Mouse (Mus musculus) ovary, postnatal 14 days (tissue): ENCODE measurements around the gene Lsm7.
A peak's percentile ranks its signal among the peaks of the same experiment; 100 is the strongest.

Experiments
- DNase-seq: peaks from one replicate; pipeline ENCODE4 v3.0.0; 2022; ENCODE audit warnings: low spot score

Lsm7 gene

DNA sequence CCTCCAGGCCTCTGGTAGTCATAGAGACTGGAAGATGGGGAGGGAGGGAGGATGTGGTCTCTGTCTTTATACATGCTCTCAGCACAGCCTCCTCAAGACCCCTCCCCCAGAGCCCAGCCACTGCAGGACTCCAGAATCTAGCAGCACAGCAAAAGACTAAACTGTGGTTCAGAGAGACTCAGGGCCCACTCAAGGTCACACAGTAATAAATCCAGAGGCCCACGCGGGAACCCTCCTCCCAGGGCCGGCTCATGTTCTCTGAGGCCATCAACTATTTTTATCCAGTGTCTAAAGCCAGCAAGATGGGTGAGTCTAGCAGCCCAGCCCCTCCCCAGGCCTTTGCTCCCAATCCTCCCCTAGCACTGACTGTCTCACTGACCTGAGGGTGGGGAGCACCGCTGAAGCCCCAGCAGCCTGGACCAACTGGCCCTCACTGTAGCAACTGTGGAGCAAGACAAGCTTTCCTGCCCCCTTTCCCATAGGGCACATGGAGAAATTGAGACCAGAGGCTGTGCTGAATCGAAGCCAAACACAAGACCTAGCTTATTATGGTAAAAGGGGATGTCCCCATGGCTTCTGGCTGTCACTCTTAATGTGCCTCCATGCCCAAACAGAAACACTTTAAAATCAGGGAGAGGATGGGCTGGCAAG is 42.5 kb downstream of the Lsm7 start:
- DNase-seq = no peak

DNA sequence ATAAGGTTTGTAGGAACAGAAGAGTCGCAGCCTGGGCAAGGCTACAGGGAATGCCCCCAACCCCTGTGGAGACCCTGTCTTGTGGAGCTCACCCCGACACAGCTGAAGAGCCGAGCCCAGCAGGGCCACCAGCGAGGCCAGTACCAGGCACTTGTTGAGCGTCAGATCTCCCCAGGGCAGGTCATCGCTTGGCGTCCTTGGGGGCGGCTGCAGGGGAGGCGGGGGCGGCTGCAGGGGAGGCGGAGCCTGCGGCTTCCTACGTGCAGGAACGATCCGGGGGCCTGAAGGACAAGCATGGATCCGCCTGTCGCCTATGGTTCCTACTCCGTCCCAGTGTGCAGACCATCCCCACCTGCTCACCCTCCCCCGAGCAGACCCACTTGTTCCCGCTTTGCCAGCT is 44.9 kb downstream of the Lsm7 start:
- no peak for DNase-seq

DNA sequence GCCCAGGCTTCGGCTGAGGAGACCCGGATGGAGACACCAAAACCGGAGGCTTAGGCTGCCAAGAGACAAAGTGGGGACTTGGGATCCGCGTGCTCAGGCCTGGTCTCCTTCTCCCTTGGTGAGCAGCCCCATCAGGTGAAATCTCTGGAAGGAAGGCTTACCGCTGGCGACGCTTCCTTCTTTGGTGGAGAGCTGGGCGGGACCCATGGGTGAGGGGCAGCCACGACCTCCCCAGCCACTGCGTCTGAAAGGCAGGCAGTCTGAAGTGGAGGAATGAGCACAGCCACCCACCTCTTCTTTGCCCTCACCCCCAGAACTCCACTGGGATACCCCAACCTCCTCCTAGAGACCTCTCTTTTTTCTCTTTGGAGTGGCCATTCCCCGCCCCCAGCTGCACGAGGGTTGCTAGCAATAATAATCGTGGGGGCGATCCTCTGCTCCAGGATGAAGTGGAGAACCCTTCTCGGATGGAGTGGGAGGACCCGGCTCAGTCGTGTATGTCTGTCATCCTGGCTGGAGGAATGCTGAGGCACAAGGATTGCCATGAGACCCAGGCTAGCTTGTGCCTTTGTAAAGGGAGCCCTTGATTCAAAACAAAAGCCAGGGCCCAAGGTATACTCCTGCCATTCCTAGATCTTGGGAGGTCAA is 45.9 kb downstream of the Lsm7 start:
- DNase-seq = no peak

DNA sequence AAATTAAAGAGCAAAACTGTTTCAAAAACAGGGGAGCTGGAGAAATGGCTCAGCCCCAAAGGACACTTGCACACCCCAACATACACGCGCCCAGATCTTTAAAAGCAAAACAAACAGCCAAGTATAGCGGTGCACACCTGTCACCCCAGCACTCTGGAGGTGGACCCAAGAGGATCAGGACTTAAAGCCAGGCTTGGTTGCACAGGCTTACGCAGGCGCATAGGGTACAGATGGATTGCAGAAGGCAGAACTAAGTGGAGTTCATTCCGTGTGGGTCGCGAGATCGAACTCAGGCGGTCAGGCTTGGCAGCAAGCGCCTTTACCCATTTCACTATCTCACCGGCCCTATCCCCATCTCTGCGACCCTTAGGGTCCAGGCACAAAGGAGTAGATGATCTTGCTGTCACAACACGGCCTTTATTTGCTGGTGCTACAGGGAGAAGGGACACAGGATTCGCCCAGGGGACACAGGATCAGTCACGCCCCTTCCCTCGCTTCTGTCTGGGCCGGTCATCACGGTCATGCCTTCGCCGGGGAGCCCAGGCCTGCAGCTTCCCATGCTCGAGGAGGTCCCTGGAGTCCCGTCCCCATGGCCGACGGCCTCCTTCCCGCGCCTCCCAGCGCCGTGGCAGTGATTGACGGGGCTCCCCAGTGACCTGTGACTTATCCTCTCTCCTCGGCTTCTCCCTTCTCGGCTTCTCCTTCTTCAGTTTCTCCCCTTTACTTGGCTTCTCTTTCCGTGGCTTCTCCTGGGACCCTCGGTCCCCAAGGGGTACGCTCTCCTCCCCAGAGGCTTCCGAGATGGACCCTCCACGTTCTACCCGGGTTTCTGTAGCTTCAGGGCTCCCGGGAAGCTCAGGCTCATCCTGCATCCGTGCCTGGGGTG is 46.7 kb downstream of the Lsm7 start:
- no peak for DNase-seq

DNA sequence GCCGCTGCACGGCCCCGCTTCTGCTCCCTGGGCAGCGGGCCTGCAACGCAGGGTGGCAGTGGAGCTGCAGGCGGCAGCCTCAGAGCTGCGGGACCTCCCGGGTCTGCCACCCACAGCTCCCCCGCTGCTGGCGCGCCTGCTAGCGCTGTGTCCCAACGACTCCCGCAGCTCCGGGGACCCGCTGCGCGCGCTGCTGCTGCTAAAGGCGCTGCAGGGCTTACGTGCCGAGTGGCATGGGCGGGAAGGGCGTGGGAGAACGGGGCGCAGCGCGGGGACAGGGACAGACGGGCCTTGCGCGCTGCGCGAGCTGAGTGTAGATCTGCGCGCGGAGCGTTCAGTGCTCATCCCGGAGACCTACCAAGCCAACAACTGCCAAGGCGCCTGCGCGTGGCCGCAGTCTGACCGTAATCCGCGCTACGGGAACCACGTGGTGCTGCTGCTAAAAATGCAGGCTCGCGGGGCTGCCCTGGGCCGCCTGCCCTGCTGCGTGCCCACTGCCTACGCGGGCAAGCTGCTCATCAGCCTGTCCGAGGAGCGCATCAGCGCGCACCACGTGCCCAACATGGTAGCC is 47.9 kb downstream of the Lsm7 start:
- no peak for DNase-seq

DNA sequence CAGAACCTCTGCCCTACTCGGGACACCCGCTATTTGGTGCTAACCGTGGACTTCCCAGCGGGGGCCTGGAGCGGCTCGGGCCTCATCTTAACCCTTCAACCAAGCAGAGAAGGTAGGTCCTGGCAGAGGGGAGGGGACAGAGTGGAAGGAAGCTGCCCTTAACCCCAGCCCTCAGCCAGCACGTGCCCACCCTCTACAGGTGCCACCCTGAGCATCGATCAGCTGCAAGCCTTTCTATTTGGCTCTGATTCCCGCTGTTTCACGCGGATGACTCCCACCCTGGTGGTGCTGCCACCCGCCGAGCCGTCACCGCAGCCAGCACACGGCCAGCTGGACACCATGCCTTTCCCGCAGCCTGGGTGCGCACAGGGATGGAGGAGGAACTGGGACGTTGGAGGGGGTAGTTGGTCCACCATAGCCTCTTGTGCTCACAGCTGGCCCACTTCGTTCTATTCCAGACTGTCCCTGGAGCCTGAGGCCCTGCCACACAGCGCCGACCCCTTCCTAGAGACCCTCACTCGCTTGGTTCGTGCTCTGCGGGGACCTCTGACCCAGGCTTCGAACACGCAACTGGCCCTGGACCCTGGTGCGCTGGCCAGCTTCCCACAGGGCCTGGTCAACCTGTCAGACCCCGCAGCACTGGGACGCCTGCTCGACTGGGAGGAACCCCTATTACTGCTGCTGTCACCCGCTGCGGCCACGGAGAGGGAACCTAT is 48.5 kb downstream of the Lsm7 start:
- no peak for DNase-seq

DNA sequence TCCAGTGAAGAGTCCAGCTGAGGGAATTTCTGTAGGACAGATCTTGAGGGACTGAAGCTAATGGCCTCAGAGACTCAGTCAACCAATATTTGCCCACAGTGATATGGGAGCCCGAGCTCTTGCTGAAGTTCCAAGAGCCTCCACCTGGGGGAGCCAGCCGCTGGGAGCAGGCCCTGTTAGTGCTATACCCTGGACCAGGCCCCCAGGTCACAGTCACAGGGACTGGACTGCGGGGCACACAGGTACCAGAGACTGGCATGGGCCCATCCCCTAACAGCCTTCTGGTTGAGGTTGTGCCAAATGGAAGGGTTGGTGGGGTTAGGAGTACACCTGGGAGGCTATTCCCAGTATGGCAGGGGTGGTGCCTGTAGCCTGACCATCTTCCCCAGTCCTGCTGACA is 49.1 kb downstream of the Lsm7 start:
- DNase-seq = peak; percentile 70

DNA sequence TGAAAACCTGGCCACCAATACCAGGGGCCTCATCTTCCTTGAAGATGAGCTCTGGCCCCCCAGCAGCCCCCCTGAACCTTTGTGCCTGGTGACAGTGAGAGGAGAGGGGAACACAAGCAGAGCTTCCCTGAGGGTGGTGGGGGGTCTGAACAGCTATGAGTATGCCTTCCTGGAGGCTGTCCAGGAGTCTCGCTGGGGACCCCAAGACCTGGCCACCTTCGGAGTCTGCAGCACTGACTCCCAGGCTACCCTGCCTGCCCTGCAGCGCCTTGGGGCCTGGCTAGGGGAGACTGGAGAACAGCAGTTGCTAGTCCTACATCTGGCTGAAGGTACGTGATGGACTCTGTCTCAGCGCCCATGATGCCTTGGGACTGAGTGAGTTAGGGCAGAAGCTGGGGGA is 49.7 kb downstream of the Lsm7 start:
- DNase-seq = no peak

DNA sequence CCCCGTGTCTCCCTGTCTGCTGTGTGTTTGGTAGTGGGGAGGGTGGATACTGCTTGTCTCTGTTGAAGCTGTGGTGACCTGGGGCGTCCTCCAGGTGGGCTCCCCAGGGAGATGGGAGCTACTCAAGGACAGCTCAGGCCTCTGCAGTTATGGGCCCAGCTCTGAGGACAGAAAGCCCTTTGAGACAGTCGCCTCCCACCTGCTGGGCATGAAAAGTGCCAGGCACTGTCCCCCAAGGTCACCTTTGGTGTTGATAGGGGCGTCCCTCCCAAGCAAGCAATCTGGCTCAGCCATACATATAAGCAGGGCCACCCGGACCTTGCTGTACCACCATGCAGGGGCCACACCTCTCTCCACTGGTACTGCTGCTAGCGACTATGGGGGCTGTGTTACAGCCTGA is 50.1 kb downstream of the Lsm7 start, which contains the start of gene Amh:
TSS of gene Amh (plus strand) at position 328 of the 400 bp plus-strand sequence.
- DNase-seq = no peak

DNA sequence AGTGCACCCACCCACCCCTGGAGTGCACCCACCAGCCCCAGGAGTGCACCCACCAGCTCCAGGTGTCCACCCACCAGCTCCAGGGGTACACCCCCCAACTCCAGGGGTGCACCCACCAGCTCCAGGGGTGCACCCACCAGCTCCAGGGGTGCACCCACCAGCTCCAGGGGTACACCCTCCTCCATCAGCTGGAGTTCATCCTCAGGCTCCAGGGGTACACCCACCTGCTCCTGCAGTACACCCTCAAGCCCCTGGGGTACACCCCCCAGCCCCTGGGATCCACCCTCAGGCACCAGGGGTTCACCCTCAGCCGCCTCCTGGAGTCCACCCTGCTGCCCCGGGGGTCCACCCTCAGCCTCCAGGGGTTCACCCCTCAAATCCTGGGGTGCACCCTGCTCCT is 50.7 kb downstream of the Lsm7 start:
- no peak for DNase-seq

DNA sequence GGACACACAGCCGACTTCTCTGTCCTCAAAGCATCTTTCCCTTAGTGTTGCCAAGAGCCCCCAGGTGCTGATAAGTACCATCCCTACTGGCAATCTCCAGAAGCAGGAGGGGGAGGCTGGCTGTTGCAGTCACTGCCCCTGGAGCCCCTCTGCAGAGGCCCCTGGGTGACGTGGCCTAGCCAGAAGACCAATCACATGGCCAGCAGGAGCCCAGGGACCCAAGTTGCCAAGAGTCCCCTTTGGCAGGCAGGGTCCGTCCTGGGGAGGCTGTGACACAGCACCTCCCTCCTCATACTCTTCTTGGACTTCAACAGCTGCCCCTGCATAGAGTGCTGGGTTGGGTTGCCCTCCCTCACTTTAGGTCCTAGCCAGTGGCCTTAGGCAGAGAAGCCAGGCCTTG is 52.0 kb downstream of the Lsm7 start:
- DNase-seq = no peak
